Mouse (Mus musculus) kidney, postnatal 0 days (tissue): ENCODE results near the gene Olfr613. TPM values are rescaled to one million over a fixed set of nuclear protein-coding genes. Genes with fewer than 3 reads are reported as not detected.

ENCODE experiments used
- ATAC-seq: fragments of 200-750 bp; cut with Nextera tagmentation; replicated peaks from 2 replicates; pipeline ENCODE4 v1.8.0; 2017; ENCODE audit warnings: low read depth, moderate number of reproducible peaks, moderate TSS enrichment, moderate library complexity; ENCODE audit not compliant: low FRiP score
- DNase-seq: peaks from one replicate; pipeline ENCODE4 v3.0.0-alpha.2; 2016; ENCODE audit warnings: low spot score
- H3K27ac ChIP-seq: fragments of 300-500 bp; sonication (generic); 2 replicates; pipeline ENCODE4 v1.5.1; 2014; ENCODE audit warnings: mild to moderate bottlenecking
- H3K27me3 ChIP-seq: fragments of 300-500 bp; sonication (generic); 2 replicates; pipeline ENCODE4 v1.6.1; 2014; ENCODE audit warnings: low read length, mixed read lengths; ENCODE audit not compliant: insufficient read depth
- H3K36me3 ChIP-seq: fragments of 300-500 bp; sonication (generic); 2 replicates; pipeline ENCODE4 v1.6.1; 2014; ENCODE audit warnings: low read length, mixed read lengths; ENCODE audit not compliant: insufficient read depth
- H3K4me1 ChIP-seq: fragments of 300-500 bp; sonication (generic); replicated peaks from 2 replicates; pipeline ENCODE4 v1.6.1; 2014; ENCODE audit warnings: antibody characterized with exemption, low read length, mixed read lengths; ENCODE audit not compliant: insufficient read depth
- H3K4me2 ChIP-seq: fragments of 300-500 bp; sonication (generic); 2 replicates; pipeline ENCODE4 v1.6.1; 2014; ENCODE audit warnings: mild to moderate bottlenecking, low read length, moderate library complexity, mixed read lengths
- H3K4me3 ChIP-seq: fragments of 300-500 bp; sonication (generic); replicated peaks from 2 replicates; pipeline ENCODE4 v1.5.1; 2014; ENCODE audit warnings: low read depth, low read length
- H3K9ac ChIP-seq: fragments of 300-500 bp; sonication (generic); 2 replicates; pipeline ENCODE4 v1.6.1; 2014; ENCODE audit warnings: low read depth, low read length
- H3K9me3 ChIP-seq: fragments of 300-500 bp; sonication (generic); replicated peaks from 2 replicates; pipeline ENCODE4 v1.6.1; 2016; ENCODE audit warnings: low read length, inconsistent platforms, mixed read lengths
- CTCF ChIP-seq: IDR thresholded peaks from 2 replicates; pipeline ENCODE4 v1.5.1; 2016; ENCODE audit warnings: antibody characterized with exemption, low read depth, mild to moderate bottlenecking, moderate library complexity
- WGBS: fragments of 180-500 bp; shearing (Covaris S2); extraction: QIAGEN DNeasy Blood & Tissue Kit; methylation state at CpG from one replicate; pipeline ENCODE4 v1.1.7; 2014; 5-methylcytosine and 5-hydroxymethylcytosine counted together
- microRNA-seq: library from miRNA; unstranded; fragments of <30 nt; microRNA quantifications from one replicate; pipeline ENCODE4, GENCODE M21; 2016
- polyA plus RNA-seq: library from polyadenylated mRNA; unstranded; fragments of >200 nt; fragmentation: Nextera tagmentation; extraction: Ambion mirVana; gene quantifications from 2 replicates; pipeline ENCODE4 v1.2.1, GENCODE M21; 2015

Gene Olfr613
- polyA plus RNA-seq, 1 experiment from 2014 or later, result not detected

DNA sequence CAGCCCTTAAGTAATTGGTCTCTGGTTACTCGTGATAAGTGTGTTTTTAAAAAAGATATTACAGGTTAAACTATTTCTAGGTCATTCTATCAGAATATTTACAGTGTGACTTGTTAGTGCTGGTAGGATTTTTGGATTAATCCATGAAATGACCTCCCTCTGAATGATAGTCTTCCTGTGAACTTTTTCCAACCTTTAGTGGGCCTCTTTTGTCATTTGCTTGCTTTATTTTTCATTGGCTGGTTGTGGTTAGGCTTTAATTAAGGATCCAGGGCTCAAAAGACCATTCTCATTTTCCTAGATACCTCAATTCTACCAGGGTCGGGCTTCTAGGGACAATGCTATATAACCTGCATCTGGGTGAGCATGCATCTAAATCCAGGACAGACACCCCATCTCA lies 41.9 kb downstream of the Olfr613 start, which contains the start of gene Olfr618:
Gene Olfr618, plus strand, starts transcription at position 301 of the 400 bp plus-strand sequence.
- no peak for TF ChIP-seq CTCF
- no peak within 1 kb of the TSS for H3K4me2 ChIP-seq
- no peak for DNase-seq
- no peaks in the 10 kb centered on the region for H3K36me3 ChIP-seq
- H3K9me3 ChIP-seq, result no peaks in the 10 kb centered on the region
- 62% methylated on average over 2 of the region's 2 CpGs for WGBS
- no peak within 1 kb of the TSS for H3K9ac ChIP-seq
- H3K27ac ChIP-seq, result no peak within 1 kb of the TSS
- no peak for ATAC-seq
- no peak within 1 kb of the TSS for H3K4me3 ChIP-seq
- H3K27me3 ChIP-seq, result no peaks in the 10 kb centered on the region
- no peaks in the 10 kb centered on the region for H3K4me1 ChIP-seq

DNA sequence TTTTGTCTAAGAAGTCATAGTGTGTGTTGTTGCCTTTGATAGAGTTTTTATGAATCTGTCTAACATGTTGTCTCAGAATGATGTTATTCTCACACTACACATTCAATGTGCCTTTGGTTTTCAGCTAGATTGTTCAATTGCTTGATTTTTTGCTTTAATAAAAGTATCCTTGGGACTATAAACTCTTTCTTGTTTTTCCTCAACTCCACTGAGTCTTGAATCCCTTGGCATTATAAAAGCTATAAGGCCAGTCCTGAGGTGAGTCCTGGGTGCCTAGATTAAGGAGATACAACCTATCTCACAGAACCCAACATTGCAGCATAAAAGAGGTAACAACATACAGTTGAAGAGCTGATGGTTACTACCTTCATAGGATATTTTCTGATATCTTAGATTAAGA lies 52.4 kb downstream of the Olfr613 start, which contains the start of gene Olfr619:
Gene Olfr619, plus strand, starts transcription at position 301 of the 400 bp plus-strand sequence.
- H3K27ac ChIP-seq, result no peak within 1 kb of the TSS
- H3K36me3 ChIP-seq, result no peaks in the 10 kb centered on the region
- no peak within 1 kb of the TSS for H3K4me2 ChIP-seq
- no peak for DNase-seq
- H3K4me1 ChIP-seq, result no peaks in the 10 kb centered on the region
- no peaks in the 10 kb centered on the region for H3K9me3 ChIP-seq
- no peaks in the 10 kb centered on the region for H3K27me3 ChIP-seq
- no peak for ATAC-seq
- no peak within 1 kb of the TSS for H3K4me3 ChIP-seq
- TF ChIP-seq CTCF, result no peak
- no peak within 1 kb of the TSS for H3K9ac ChIP-seq

Small RNAs within 50 kb of the gene (microRNA-seq; reads per million reads assigned to microRNA genes)
- gene Gm26506, result not detected

Other genes with a start within 250 kb of the Olfr613 start
- gene Olfr596, start 242.4 kb upstream of the Olfr613 start, polyA plus RNA-seq, result not detected in 2 replicates
- not detected in 2 replicates for gene Olfr597, start 231.8 kb upstream of the Olfr613 start, polyA plus RNA-seq
- not detected in 2 replicates for gene Olfr598, start 224.5 kb upstream of the Olfr613 start, polyA plus RNA-seq
- gene Olfr599, start 212.2 kb upstream of the Olfr613 start, polyA plus RNA-seq, result not detected in 2 replicates
- gene Olfr600, start 198.4 kb upstream of the Olfr613 start, polyA plus RNA-seq, result not detected in 2 replicates
- gene Olfr601, start 185.4 kb upstream of the Olfr613 start, polyA plus RNA-seq, result not detected in 2 replicates
- gene Olfr603, start 161.9 kb upstream of the Olfr613 start, polyA plus RNA-seq, result not detected in 2 replicates
- gene Usp17lc, start 133.0 kb upstream of the Olfr613 start, polyA plus RNA-seq, result not detected in 2 replicates
- not detected in 2 replicates for gene Olfr605, start 102.6 kb upstream of the Olfr613 start, polyA plus RNA-seq
- not detected in 2 replicates for gene Olfr606, start 99.0 kb upstream of the Olfr613 start, polyA plus RNA-seq
- gene Olfr607, start 83.9 kb upstream of the Olfr613 start, polyA plus RNA-seq, result not detected in 2 replicates
- not detected in 2 replicates for gene Olfr608, start 78.2 kb upstream of the Olfr613 start, polyA plus RNA-seq
- gene Olfr609, start 50.0 kb upstream of the Olfr613 start, polyA plus RNA-seq, result not detected in 2 replicates
- not detected in 2 replicates for gene Olfr610, start 36.0 kb upstream of the Olfr613 start, polyA plus RNA-seq
- not detected in 2 replicates for gene Olfr611, start 27.2 kb upstream of the Olfr613 start, polyA plus RNA-seq
- gene Olfr612, start 5.4 kb upstream of the Olfr613 start, polyA plus RNA-seq, result not detected in 2 replicates
- gene Olfr615, start 8.0 kb downstream of the Olfr613 start, polyA plus RNA-seq, result not detected in 2 replicates
- gene Olfr616, start 21.1 kb downstream of the Olfr613 start, polyA plus RNA-seq, result not detected in 2 replicates
- gene Olfr617, start 25.0 kb downstream of the Olfr613 start, polyA plus RNA-seq, result not detected in 2 replicates
- not detected in 2 replicates for gene Olfr618, start 42.0 kb downstream of the Olfr613 start, polyA plus RNA-seq
- gene Olfr619, start 52.5 kb downstream of the Olfr613 start, polyA plus RNA-seq, result not detected in 2 replicates
- gene Olfr620, start 64.5 kb downstream of the Olfr613 start, polyA plus RNA-seq, result not detected in 2 replicates
- gene Olfr622, start 94.6 kb downstream of the Olfr613 start, polyA plus RNA-seq, result not detected in 2 replicates
- gene Olfr623, start 115.6 kb downstream of the Olfr613 start, polyA plus RNA-seq, result not detected in 2 replicates
- 0.01 and 0.04 TPM in 2 replicates for gene Olfr624, start 123.1 kb downstream of the Olfr613 start, polyA plus RNA-seq
- gene Olfr625-ps1, start 134.6 kb downstream of the Olfr613 start, polyA plus RNA-seq, result not detected in 2 replicates
- not detected in 2 replicates for gene Olfr243, start 166.6 kb downstream of the Olfr613 start, polyA plus RNA-seq
- not detected in 2 replicates for gene Olfr628, start 182.3 kb downstream of the Olfr613 start, polyA plus RNA-seq
- gene Olfr629, start 196.9 kb downstream of the Olfr613 start, polyA plus RNA-seq, result not detected in 2 replicates
- gene Olfr630, start 209.3 kb downstream of the Olfr613 start, polyA plus RNA-seq, result not detected in 2 replicates
- gene Olfr69, start 223.5 kb downstream of the Olfr613 start, polyA plus RNA-seq, result not detected in 2 replicates
- not detected in 2 replicates for gene Olfr68, start 231.6 kb downstream of the Olfr613 start, polyA plus RNA-seq
- gene Olfr67, start 243.7 kb downstream of the Olfr613 start, polyA plus RNA-seq, result not detected in 2 replicates